Mouse (Mus musculus): ENCODE measurements around the gene Tob2. TPM values are rescaled to one million over a fixed set of nuclear protein-coding genes. Genes with fewer than 3 reads are reported as not detected.

The Tob2 gene
- total RNA-seq, 1 experiment = 20.9 TPM

GRCm38 (mm10) chr15:81869985-81870384 lies 11.4 kb upstream of the Tob2 start:
- TF ChIP-seq HCFC1 (IDR thresholded peaks at IDR 0.05; ENCODE audit: borderline replicate concordance, insufficient read depth, low read length) (no peak), ZNF384 (IDR thresholded peaks at IDR 0.05; ENCODE audit: low read depth, low read length) (no peak), ZC3H11A (IDR thresholded peaks at IDR 0.05; ENCODE audit: borderline replicate concordance, low read depth, low read length) (no peak), MAFK (IDR thresholded peaks at IDR 0.05; ENCODE audit: insufficient read depth, low read depth, low read length) (no peak), CHD2 (IDR thresholded peaks at IDR 0.05; ENCODE audit: low read depth, low read length) (no peak)

GRCm38 (mm10) chr15:81864238-81864637 lies 5.6 kb upstream of the Tob2 start:
- TF ChIP-seq ZC3H11A (IDR thresholded peaks at IDR 0.05; ENCODE audit: borderline replicate concordance, low read depth, low read length) = no peak
- TF ChIP-seq ZNF384 (IDR thresholded peaks at IDR 0.05; ENCODE audit: low read depth, low read length) = no peak
- TF ChIP-seq MAFK (IDR thresholded peaks at IDR 0.05; ENCODE audit: insufficient read depth, low read depth, low read length) = no peak
- no peak for TF ChIP-seq HCFC1 (IDR thresholded peaks at IDR 0.05; ENCODE audit: borderline replicate concordance, insufficient read depth, low read length)
- TF ChIP-seq CHD2 (IDR thresholded peaks at IDR 0.05; ENCODE audit: low read depth, low read length) = no peak
- in situ Hi-C loops (cut with MboI; ENCODE audit: low sequenced_read_pairs in 2 of 2, unreplicated experiment in 2 of 2) = no loop called here
- Histone ChIP-seq H3K4me3 (ENCODE audit: insufficient read depth in 1 of 2, low read depth in 1 of 2, low read length in 2 of 2, poor library complexity in 1 of 2, severe bottlenecking in 1 of 2) (no peak overlapping the region), H3K4me1 (ENCODE audit: control insufficient read depth in 2 of 2, insufficient read depth in 2 of 2, low read length in 2 of 2, poor library complexity in 1 of 2) (no peaks in the 10 kb centered on the region; a peak in 1 of 4 replicates), H3K9ac (ENCODE audit: insufficient read depth, low read depth, low read length, poor library complexity, severe bottlenecking) (no peak overlapping the region), H3K27ac (ENCODE audit: insufficient read depth, low read depth, low read length, poor library complexity, severe bottlenecking) (no peak overlapping the region), H3K36me3 (ENCODE audit: control insufficient read depth, insufficient read depth, low read length, poor library complexity, severe bottlenecking) (peaks cover 26% of the 10 kb centered on the region), H3K9me3 (ENCODE audit: control insufficient read depth, insufficient read depth, low read depth, low read length) (no peaks in the 10 kb centered on the region)
- DNase-seq (ENCODE audit: low read depth, low spot score) = no peak

More at GRCm38 (mm10) chr15:81869985-81870384, 11.4 kb upstream of the Tob2 start:
- H3K9ac ChIP-seq (ENCODE audit: insufficient read depth, low read depth, low read length, poor library complexity, severe bottlenecking) = no peak overlapping the region
- no peaks in the 10 kb centered on the region for H3K9me3 ChIP-seq (ENCODE audit: control insufficient read depth, insufficient read depth, low read depth, low read length)
- peaks cover 0 to 3% of the 10 kb centered on the region in 2 experiments; a peak in 2 of 4 replicates for H3K4me1 ChIP-seq (ENCODE audit: control insufficient read depth in 2 of 2, insufficient read depth in 2 of 2, low read length in 2 of 2, poor library complexity in 1 of 2)
- H3K36me3 ChIP-seq (ENCODE audit: control insufficient read depth, insufficient read depth, low read length, poor library complexity, severe bottlenecking) = peaks cover 36% of the 10 kb centered on the region
- no peak for DNase-seq (ENCODE audit: low read depth, low spot score)
- H3K4me3 ChIP-seq (ENCODE audit: insufficient read depth in 1 of 2, low read depth in 1 of 2, low read length in 2 of 2, poor library complexity in 1 of 2, severe bottlenecking in 1 of 2) = no peak overlapping the region
- no peak overlapping the region for H3K27ac ChIP-seq (ENCODE audit: insufficient read depth, low read depth, low read length, poor library complexity, severe bottlenecking)
- in situ Hi-C loops (cut with MboI; ENCODE audit: low sequenced_read_pairs in 2 of 2, unreplicated experiment in 2 of 2) = no loop called here

- Histone ChIP-seq H3K4me1 (ENCODE audit: control insufficient read depth in 2 of 2, insufficient read depth in 2 of 2, low read length in 2 of 2, poor library complexity in 1 of 2) (peaks cover 0 to 8% of the 10 kb centered on the region in 2 experiments; a peak in 2 of 4 replicates), H3K27ac (ENCODE audit: insufficient read depth, low read depth, low read length, poor library complexity, severe bottlenecking) (no peak overlapping the region), H3K9ac (ENCODE audit: insufficient read depth, low read depth, low read length, poor library complexity, severe bottlenecking) (no peak overlapping the region), H3K9me3 (ENCODE audit: control insufficient read depth, insufficient read depth, low read depth, low read length) (no peaks in the 10 kb centered on the region), H3K36me3 (ENCODE audit: control insufficient read depth, insufficient read depth, low read length, poor library complexity, severe bottlenecking) (peaks cover 6% of the 10 kb centered on the region; the same call in 1 of the 2 replicates), H3K4me3 (ENCODE audit: insufficient read depth in 1 of 2, low read depth in 1 of 2, low read length in 2 of 2, poor library complexity in 1 of 2, severe bottlenecking in 1 of 2) (no peak overlapping the region)
- no peak for DNase-seq (ENCODE audit: low read depth, low spot score)
- TF ChIP-seq ZNF384 (IDR thresholded peaks at IDR 0.05; ENCODE audit: low read depth, low read length) (no peak), MAFK (IDR thresholded peaks at IDR 0.05; ENCODE audit: insufficient read depth, low read depth, low read length) (no peak), HCFC1 (IDR thresholded peaks at IDR 0.05; ENCODE audit: borderline replicate concordance, insufficient read depth, low read length) (no peak)
- in situ Hi-C loops (cut with MboI; ENCODE audit: low sequenced_read_pairs in 2 of 2, unreplicated experiment in 2 of 2) = no loop called here
Measured at GRCm38 (mm10) chr15:81860471-81861135, 2.0 kb upstream of the Tob2 start.

GRCm38 (mm10) chr15:81859330-81860255 lies 997 bp upstream of the Tob2 start:
- Histone ChIP-seq H3K27ac (ENCODE audit: insufficient read depth, low read depth, low read length, poor library complexity, severe bottlenecking) (no peak overlapping the region), H3K4me1 (ENCODE audit: control insufficient read depth in 2 of 2, insufficient read depth in 2 of 2, low read length in 2 of 2, poor library complexity in 1 of 2) (peaks cover 0 to 8% of the 10 kb centered on the region in 2 experiments; a peak in 2 of 4 replicates), H3K36me3 (ENCODE audit: control insufficient read depth, insufficient read depth, low read length, poor library complexity, severe bottlenecking) (0 out of 2 replicates have a peak, but pooled peaks cover 2% of the 10 kb centered on the region), H3K9me3 (ENCODE audit: control insufficient read depth, insufficient read depth, low read depth, low read length) (no peaks in the 10 kb centered on the region), H3K9ac (ENCODE audit: insufficient read depth, low read depth, low read length, poor library complexity, severe bottlenecking) (peak overlapping the region; percentile 80), H3K4me3 (ENCODE audit: insufficient read depth in 1 of 2, low read depth in 1 of 2, low read length in 2 of 2, poor library complexity in 1 of 2, severe bottlenecking in 1 of 2) (peak overlapping the region; percentile 84 to 85)
- peak; percentile 74 for TF ChIP-seq HCFC1 (IDR thresholded peaks at IDR 0.05; ENCODE audit: borderline replicate concordance, insufficient read depth, low read length)
- TF ChIP-seq CHD2 (IDR thresholded peaks at IDR 0.05; ENCODE audit: low read depth, low read length) = no peak
- in situ Hi-C loops (cut with MboI; ENCODE audit: low sequenced_read_pairs in 2 of 2, unreplicated experiment in 2 of 2) = no loop called here
- DNase-seq (ENCODE audit: low read depth, low spot score) = no peak

All from ES-E14 (cell line).